Mouse (Mus musculus) R1 (cell line): Measurements from ENCODE around the gene Foxj3.
"Not testable (repeated sequence)": the region's sequence is repeated elsewhere in the genome, so short reads cannot be mapped to it uniquely, and the experiment has no call there.

Experiments used
- DNase-seq: peaks from one replicate; pipeline ENCODE4 v3.0.0-alpha.2; 2018; ENCODE audit warnings: low read depth, low spot score

Foxj3 gene

GRCm38 (mm10) chr4:119536615-119537014 is at the start of gene Foxj3:
Gene Foxj3, plus strand, starts transcription at chr4:119537004.
- DNase-seq: not testable (repeated sequence)

- no peak for DNase-seq
These were observed 47.1 kb upstream of the Foxj3 start for GRCm38 (mm10) chr4:119489666-119490065.

- peak; percentile 84 for DNase-seq
These were observed 46.0 kb upstream of the Foxj3 start for GRCm38 (mm10) chr4:119490806-119491205.

GRCm38 (mm10) chr4:119492291-119492932 is 44.4 kb upstream of the Foxj3 start, which contains the start of gene Rimkla:
Gene Rimkla, minus strand, starts transcription at chr4:119492628.
- DNase-seq: peak; percentile 57

GRCm38 (mm10) chr4:119492933-119493327 is 43.9 kb upstream of the Foxj3 start:
- DNase-seq: no peak

GRCm38 (mm10) chr4:119498319-119498848 is 38.4 kb upstream of the Foxj3 start:
- peak; percentile 88 for DNase-seq

GRCm38 (mm10) chr4:119511591-119511990 is 25.2 kb upstream of the Foxj3 start:
- peak; percentile 60 for DNase-seq

- DNase-seq: no peak
These were observed 24.1 kb upstream of the Foxj3 start for GRCm38 (mm10) chr4:119512731-119513141.

- DNase-seq: no peak
These were observed 13.2 kb upstream of the Foxj3 start for GRCm38 (mm10) chr4:119523575-119523974.

- no peak for DNase-seq
These were observed 12.8 kb upstream of the Foxj3 start for GRCm38 (mm10) chr4:119524010-119524409.

- no peak for DNase-seq
These were observed 12.3 kb upstream of the Foxj3 start for GRCm38 (mm10) chr4:119524466-119524865.

- no peak for DNase-seq
These were observed 10.4 kb upstream of the Foxj3 start for GRCm38 (mm10) chr4:119526329-119526845.

- DNase-seq: peak; percentile 40
These were observed 5.0 kb upstream of the Foxj3 start for GRCm38 (mm10) chr4:119531813-119532212.

GRCm38 (mm10) chr4:119535103-119535502 is 1.7 kb upstream of the Foxj3 start:
- no peak for DNase-seq

- no peak for DNase-seq
These were observed 632 bp downstream of the Foxj3 start for GRCm38 (mm10) chr4:119537436-119537835.

GRCm38 (mm10) chr4:119539031-119539824 is 2.4 kb downstream of the Foxj3 start, which contains the start of gene Frg2f1:
Gene Frg2f1, minus strand, starts transcription at chr4:119539529.
- DNase-seq: peak; percentile 94

- DNase-seq: peak; percentile 84
These were observed 3.2 kb downstream of the Foxj3 start for GRCm38 (mm10) chr4:119539836-119540532.

- DNase-seq: no peak
These were observed 3.7 kb downstream of the Foxj3 start for GRCm38 (mm10) chr4:119540533-119540890.

- DNase-seq: no peak
These were observed 14.1 kb downstream of the Foxj3 start for GRCm38 (mm10) chr4:119550864-119551263.

- DNase-seq: no peak
These were observed 18.7 kb downstream of the Foxj3 start for GRCm38 (mm10) chr4:119555466-119555865.

- DNase-seq: no peak
These were observed 26.3 kb downstream of the Foxj3 start for GRCm38 (mm10) chr4:119563136-119563535.
